ENCODE assay signal across 13 mouse cellular contexts in genomic region chr5:117166811-117167365, GRCm38 (mm10). TPM values are rescaled to one million over a fixed set of nuclear protein-coding genes. Genes with fewer than 3 reads are reported as not detected.
DNase-seq lines count a peak whose midpoint lies in the region; ATAC-seq lines count a peak whose summit lies in the region.
"Had no signal": no experiment of that assay in that cellular context is flagged by ENCODE, and none has a peak within 500 bp of the region (broad histone marks: within the 10 kb centered on the region; RNA-seq: fewer than 3 reads in every experiment).

No protein-coding gene starts in this region.

- intact Hi-C loops in gastrocnemius, postnatal 14 days (cut with DNase I; ENCODE audit: low total_unique reads): no loop called here

- DNase-seq in kidney, adult 18-20 months: peak; percentile 10
- no peak for DNase-seq in kidney, postnatal 25 days
- peak; percentile 98 for DNase-seq in cerebellum, adult 11-12 months
- DNase-seq in cerebellum, postnatal 10 days: peak; percentile 89 to 92
- peak; percentile 55 for DNase-seq in gastrocnemius, postnatal 14 days
- no peak for DNase-seq in ovary, postnatal 14 days (ENCODE audit: low spot score)
- DNase-seq: embryo, embryonic 11 days; right cerebral cortex, postnatal 14 days had no signal

- no peak for ATAC-seq in frontal cortex, adult (ENCODE audit: low TSS enrichment)
- ATAC-seq in activated CD4-positive, CD25-positive, alpha-beta regulatory T cell, adult 4 months: no peak
- ATAC-seq: forebrain, embryonic 15.5 days; lung, postnatal 0 days; midbrain, embryonic 13.5 days had no signal

RNA-seq across cellular contexts. Expression of gene Taok3, which starts 47.0 kb away (rescaled TPM):
- 1 to 10 TPM; 5.6 to 6.4 TPM for total RNA-seq in gastrocnemius, postnatal 14 days (2021)
- polyA plus RNA-seq in activated CD4-positive, CD25-positive, alpha-beta regulatory T cell, adult 4 months (2017; shearing (Covaris generic)): 100 to 1,000 TPM; 137 to 138 TPM

RNA-seq across cellular contexts. Expression of gene Suds3, which starts 51.0 kb away (rescaled TPM):
- 10 to 100 TPM; 40.5 to 44.4 TPM for total RNA-seq in gastrocnemius, postnatal 14 days (2021)
- 10 to 100 TPM; 11.5 to 12.3 TPM for polyA plus RNA-seq in activated CD4-positive, CD25-positive, alpha-beta regulatory T cell, adult 4 months (2017; shearing (Covaris generic))

Comparison
In these comparisons a context has a peak if more than half of its experiments do, and no peak if none do; other contexts are left out.
1. DNase-seq: peak in kidney, adult 18-20 months (single experiment), cerebellum, adult 11-12 months (single experiment), cerebellum, postnatal 10 days (2 of 2) and gastrocnemius, postnatal 14 days (single experiment); none in kidney, postnatal 25 days (0 of 2) and ovary, postnatal 14 days (single experiment).